Mouse (Mus musculus) kidney, adult 2 months (tissue): ENCODE measurements around the gene Olfr937.

Experiments used
- CTCF ChIP-seq: fragments of 200-500 bp; conservative IDR thresholded peaks from 2 replicates; pipeline ENCODE4 v1.5.1; 2011; ENCODE audit warnings: low read depth, mild to moderate bottlenecking, control low read depth, low read length, moderate library complexity, mixed read lengths; ENCODE audit not compliant: insufficient read depth, insufficient read length
- POLR2A ChIP-seq: fragments of 200-500 bp; IDR thresholded peaks from one replicate; pipeline ENCODE4 v1.6.1; 2011; ENCODE audit warnings: low read depth, low read length, control low read depth

GRCm38 (mm10) chr9:39064851-39065250 is at the start of gene Olfr937:
- no peak for TF ChIP-seq CTCF
- TF ChIP-seq POLR2A = no peak
